Mouse (Mus musculus): ENCODE measurements at regions not wholly inside any gene's neighbourhood (a gene's known extent, or its start where the extent isn't known, plus 50 kb on each side); places are given as distances from the start of the nearest gene placed in this dataset.

DNA sequence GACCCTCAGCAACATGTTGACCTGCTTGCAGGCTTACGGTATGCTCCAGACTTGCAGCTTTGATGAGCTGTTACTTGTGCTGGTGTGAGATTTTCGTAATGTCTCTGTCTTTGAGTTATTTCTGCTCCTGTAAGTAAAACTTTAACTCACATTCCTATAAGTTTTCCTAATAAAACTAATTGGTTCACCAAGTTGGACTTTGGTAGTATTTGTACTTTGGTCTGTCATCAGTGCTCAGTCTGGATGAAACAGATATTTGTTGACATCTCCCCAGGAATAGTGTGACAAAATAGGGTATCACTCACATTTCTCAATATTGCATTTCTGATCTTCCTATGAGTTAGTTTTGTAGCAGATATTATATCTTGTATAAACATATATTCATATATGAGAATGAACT lies 313.3 kb downstream of the Zfp619 start:
- H3K9me3 ChIP-seq, result no peaks in the 10 kb centered on the region
- peaks cover 12% of the 10 kb centered on the region for H3K27me3 ChIP-seq
- WGBS, result 90% methylated on average over 2 of the region's 2 CpGs
- no peak for ATAC-seq (ENCODE audit: low FRiP score, low read depth)
- no peak overlapping the region for H3K4me3 ChIP-seq
- no peak overlapping the region for H3K9ac ChIP-seq (replicated peaks)
- H3K4me2 ChIP-seq (replicated peaks), result no peak overlapping the region
- no peak overlapping the region for H3K27ac ChIP-seq (replicated peaks)
- H3K4me1 ChIP-seq, result no peaks in the 10 kb centered on the region
- H3K36me3 ChIP-seq, result no peaks in the 10 kb centered on the region

DNA sequence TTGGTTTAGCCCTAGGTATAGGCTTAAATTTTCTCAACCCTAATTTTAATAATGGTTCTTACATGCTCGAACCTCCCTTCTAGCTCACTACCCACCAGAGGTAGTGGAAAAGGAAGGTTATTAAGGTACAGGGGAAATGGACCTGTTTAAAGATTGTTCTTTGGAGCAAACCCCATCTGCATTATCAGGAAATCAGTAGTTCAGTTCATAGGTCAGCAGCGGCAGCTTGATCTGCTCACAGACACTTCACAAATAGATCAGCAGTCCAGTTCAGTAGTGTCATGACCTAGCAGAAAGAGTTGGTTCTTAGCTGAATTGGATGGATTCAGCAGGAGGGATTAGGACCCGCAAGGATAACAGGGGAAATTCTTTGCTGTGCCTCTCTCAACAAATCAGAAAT lies 324.4 kb downstream of the Zfp619 start:
- WGBS, result 77% methylated on average over 3 of the region's 3 CpGs
- no peaks in the 10 kb centered on the region for H3K9me3 ChIP-seq
- H3K27ac ChIP-seq (replicated peaks), result no peak overlapping the region
- no peak overlapping the region for H3K9ac ChIP-seq (replicated peaks)
- H3K4me3 ChIP-seq, result no peak overlapping the region
- H3K4me2 ChIP-seq (replicated peaks), result no peak overlapping the region
- ATAC-seq (ENCODE audit: low FRiP score, low read depth), result no peak
- H3K4me1 ChIP-seq, result no peaks in the 10 kb centered on the region
- H3K27me3 ChIP-seq, result no peaks in the 10 kb centered on the region
- no peaks in the 10 kb centered on the region for H3K36me3 ChIP-seq

DNA sequence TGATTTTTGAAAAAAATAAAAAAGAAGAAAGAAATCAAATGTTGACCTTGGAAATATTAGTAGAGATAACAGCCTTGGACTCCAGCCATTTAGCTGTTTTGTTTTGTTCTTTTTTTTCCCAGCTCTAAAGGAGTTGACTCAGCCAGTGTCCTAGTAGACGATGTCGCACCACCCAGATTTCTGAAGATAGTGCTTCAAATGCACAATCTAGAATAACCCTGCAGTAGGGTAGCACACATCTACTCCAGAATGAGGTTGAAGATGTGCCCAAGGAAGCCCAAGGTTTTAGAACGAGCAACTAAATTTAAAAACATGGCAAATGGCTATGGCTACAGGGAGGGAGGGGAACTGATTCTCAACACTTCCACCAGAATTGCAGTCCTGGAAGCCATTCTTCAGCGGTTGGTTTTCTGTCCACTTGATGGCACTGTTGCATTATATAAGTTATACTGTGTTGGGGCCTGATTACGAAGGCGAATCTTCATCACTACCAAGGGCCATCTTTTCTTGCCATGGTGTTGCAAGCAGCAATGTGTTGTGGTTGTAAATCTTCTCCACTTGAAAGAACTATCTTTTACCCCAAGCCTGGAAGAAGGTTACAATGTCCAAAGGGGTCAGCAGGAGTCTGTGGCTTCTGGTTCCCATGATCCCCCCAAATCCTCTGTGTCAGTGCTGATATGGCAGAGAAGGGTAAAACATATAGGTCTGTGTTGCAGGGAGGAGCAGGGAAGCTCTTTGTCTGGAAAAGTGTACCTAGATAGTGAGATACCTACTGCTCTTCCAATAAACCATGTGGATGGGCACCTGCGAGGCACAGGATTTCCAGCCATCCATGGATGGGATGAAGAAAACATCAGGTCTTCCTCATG lies 330.6 kb downstream of the Zfp619 start:
- Histone ChIP-seq H3K4me2 (replicated peaks) (no peak overlapping the region), H3K4me1 (no peaks in the 10 kb centered on the region), H3K9me3 (no peaks in the 10 kb centered on the region), H3K36me3 (no peaks in the 10 kb centered on the region), H3K27me3 (no peaks in the 10 kb centered on the region; the same call in 1 of the 2 replicates), H3K4me3 (no peak overlapping the region), H3K27ac (replicated peaks) (no peak overlapping the region), H3K9ac (replicated peaks) (no peak overlapping the region)
- 49% methylated on average over 7 of the region's 7 CpGs for WGBS
- ATAC-seq (ENCODE audit: low FRiP score, low read depth), result peak; percentile 76

DNA sequence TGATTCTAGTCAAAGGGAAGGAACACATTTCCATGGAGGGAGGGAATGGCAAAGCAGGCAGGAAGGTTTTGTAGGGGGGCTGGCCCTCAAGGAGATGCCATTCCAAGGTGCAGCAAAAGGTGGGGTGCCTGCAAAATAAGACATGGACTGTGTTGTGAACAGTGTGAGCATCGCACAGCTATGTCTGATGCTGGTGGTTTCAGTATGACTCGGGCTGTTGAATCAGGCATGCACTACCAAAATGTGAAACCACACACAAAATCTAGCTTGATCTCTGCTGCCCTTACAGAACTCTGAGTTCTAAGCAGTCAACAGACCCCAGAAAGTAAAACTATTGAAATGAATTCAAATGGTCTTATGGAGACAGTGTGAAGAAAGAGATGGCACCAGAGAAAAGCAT lies 339.7 kb downstream of the Zfp619 start:
- Histone ChIP-seq H3K36me3 (no peaks in the 10 kb centered on the region), H3K27ac (replicated peaks) (no peak overlapping the region), H3K9ac (replicated peaks) (no peak overlapping the region), H3K4me3 (no peak overlapping the region), H3K4me2 (replicated peaks) (no peak overlapping the region), H3K27me3 (no peaks in the 10 kb centered on the region), H3K9me3 (no peaks in the 10 kb centered on the region), H3K4me1 (no peaks in the 10 kb centered on the region)
- no peak for ATAC-seq (ENCODE audit: low FRiP score, low read depth)
- 95% methylated on average over 2 of the region's 2 CpGs for WGBS

DNA sequence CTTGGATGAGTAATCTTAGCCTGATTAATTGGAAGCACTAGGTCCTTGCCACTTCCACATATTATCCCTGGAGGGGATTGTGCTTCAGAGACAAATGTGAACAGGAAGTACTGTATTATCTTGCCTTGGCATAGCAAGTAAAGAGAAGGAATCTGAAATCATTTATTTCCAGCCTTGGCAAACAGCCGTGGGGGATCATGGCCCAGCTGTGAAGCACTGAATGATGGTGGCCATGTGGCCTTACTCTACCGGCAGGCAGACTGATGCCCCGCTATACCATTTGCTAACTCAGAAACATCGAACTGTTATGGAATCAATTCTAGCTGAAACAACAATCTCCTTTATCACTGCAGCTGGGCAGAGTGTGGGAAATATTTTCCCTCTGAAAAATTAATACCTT lies 345.3 kb downstream of the Zfp619 start:
- H3K9ac ChIP-seq (replicated peaks), result no peak overlapping the region
- H3K27ac ChIP-seq (replicated peaks), result no peak overlapping the region
- no peaks in the 10 kb centered on the region for H3K27me3 ChIP-seq
- WGBS, result 88% methylated on average over 4 of the region's 4 CpGs
- ATAC-seq (ENCODE audit: low FRiP score, low read depth), result no peak
- H3K4me2 ChIP-seq (replicated peaks), result no peak overlapping the region
- H3K4me3 ChIP-seq, result no peak overlapping the region
- H3K9me3 ChIP-seq, result no peaks in the 10 kb centered on the region
- H3K36me3 ChIP-seq, result no peaks in the 10 kb centered on the region
- H3K4me1 ChIP-seq, result no peaks in the 10 kb centered on the region

DNA sequence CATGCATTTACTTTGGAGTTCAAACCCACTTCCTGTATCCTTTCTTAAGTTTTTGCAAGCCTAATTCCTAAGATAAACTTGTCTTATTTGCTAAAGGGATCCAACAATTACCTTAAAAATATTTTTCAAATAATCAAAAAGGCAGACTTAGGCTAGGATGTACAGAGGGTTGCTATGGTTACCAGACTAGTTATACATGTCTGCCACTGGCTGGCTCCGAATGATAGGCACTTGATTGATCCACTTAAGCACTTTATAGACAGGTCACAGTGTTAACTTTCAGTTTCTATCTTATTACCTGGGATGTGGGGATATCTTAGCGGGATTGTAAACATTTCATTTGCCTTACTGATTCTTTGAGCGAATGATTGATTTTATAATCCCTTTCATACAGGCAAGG lies 346.6 kb downstream of the Zfp619 start:
- Histone ChIP-seq H3K27me3 (no peaks in the 10 kb centered on the region), H3K9ac (replicated peaks) (no peak overlapping the region), H3K36me3 (no peaks in the 10 kb centered on the region), H3K4me3 (no peak overlapping the region), H3K27ac (replicated peaks) (no peak overlapping the region), H3K4me2 (replicated peaks) (no peak overlapping the region), H3K9me3 (no peaks in the 10 kb centered on the region), H3K4me1 (no peaks in the 10 kb centered on the region)
- 73% methylated on average over 3 of the region's 3 CpGs for WGBS
- ATAC-seq (ENCODE audit: low FRiP score, low read depth), result no peak

DNA sequence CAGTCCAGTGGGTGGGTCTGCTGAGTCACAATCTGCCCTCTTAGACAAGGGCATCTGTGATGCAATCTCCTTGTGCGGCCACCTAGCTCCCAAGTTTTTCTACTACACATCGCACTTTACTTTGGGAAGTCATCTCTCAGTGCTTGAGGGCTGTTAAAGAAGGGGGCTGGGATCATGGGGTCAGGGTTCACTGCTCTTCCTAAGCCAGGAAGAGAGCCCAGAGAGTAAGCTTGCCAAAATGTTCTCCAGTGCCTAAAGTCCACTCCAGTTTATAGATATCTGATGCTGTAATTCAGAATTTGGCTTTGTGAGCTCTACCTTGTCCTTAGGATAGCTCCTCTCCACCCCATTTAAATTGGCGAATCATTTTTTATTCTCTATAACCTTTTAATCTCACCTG lies 347.2 kb downstream of the Zfp619 start:
- WGBS, result 76% methylated on average over 3 of the region's 3 CpGs
- Histone ChIP-seq H3K4me1 (no peaks in the 10 kb centered on the region), H3K27ac (replicated peaks) (no peak overlapping the region), H3K4me2 (replicated peaks) (no peak overlapping the region), H3K27me3 (no peaks in the 10 kb centered on the region), H3K36me3 (no peaks in the 10 kb centered on the region), H3K9ac (replicated peaks) (no peak overlapping the region), H3K9me3 (no peaks in the 10 kb centered on the region), H3K4me3 (no peak overlapping the region)
- no peak for ATAC-seq (ENCODE audit: low FRiP score, low read depth)

DNA sequence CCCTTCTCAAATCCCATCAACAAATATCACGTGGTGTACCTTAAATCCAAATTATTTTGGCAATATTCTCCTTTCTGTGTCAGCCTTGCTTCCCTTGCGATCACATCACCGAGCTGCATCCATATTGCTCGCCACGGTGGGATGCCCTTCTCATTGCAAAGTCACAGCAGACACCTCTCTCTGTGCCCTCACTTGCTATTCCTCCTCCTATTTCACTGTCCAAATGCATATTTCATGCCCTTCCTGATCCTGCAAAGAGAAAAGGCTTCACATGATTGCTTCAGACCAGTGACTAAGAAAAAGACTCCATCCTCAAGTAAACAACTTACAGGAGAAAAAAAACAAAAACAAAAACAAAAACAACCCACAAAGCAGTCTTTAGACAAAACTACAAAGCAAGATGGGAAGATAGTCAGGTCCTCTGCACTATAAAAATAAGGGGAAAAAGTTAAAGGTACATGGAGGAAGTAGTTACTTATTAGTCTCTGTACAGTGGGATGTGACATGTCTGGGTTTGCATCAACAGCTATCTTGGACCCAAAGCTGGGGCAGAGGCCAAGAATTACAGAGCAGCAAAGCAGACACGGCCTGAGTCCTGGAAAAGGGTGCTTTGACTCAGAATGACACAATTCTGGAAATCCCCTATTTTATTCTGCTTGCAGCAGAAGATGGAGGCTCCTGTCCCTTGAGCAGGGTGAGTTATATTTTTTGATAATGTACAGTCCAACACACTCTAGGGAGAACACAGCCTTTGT lies 349.3 kb downstream of the Zfp619 start:
- H3K27ac ChIP-seq (replicated peaks), result no peak overlapping the region
- H3K9me3 ChIP-seq, result no peaks in the 10 kb centered on the region
- no peaks in the 10 kb centered on the region for H3K36me3 ChIP-seq
- ATAC-seq (ENCODE audit: low FRiP score, low read depth), result no peak
- no peaks in the 10 kb centered on the region for H3K4me1 ChIP-seq
- no peaks in the 10 kb centered on the region for H3K27me3 ChIP-seq
- H3K9ac ChIP-seq (replicated peaks), result no peak overlapping the region
- no peak overlapping the region for H3K4me2 ChIP-seq (replicated peaks)
- no peak overlapping the region for H3K4me3 ChIP-seq
- WGBS, result 70% methylated on average over 6 of the region's 6 CpGs

DNA sequence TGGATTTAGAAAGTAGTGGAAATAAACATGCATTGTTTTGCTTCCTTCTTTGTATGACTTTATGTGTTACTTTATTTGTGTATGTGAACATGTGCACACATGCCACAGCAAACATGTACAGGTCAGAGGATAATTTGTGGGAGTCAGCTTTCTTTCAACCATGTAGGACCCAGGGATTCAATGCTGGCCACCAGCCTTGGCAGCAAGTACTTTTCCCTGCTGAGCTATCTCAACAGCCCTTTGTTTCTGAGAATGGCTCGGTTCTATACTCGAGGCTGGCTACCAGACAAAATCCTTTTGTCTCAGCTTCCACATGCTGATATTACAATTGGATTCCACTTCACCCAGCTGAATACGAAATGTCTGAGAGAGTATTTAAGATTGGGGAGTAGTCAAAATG lies 349.9 kb downstream of the Zfp619 start:
- no peaks in the 10 kb centered on the region for H3K4me1 ChIP-seq
- no peaks in the 10 kb centered on the region for H3K27me3 ChIP-seq
- no peak overlapping the region for H3K9ac ChIP-seq (replicated peaks)
- no peaks in the 10 kb centered on the region for H3K9me3 ChIP-seq
- no peak overlapping the region for H3K4me3 ChIP-seq
- ATAC-seq (ENCODE audit: low FRiP score, low read depth), result no peak
- H3K4me2 ChIP-seq (replicated peaks), result no peak overlapping the region
- H3K27ac ChIP-seq (replicated peaks), result no peak overlapping the region
- H3K36me3 ChIP-seq, result no peaks in the 10 kb centered on the region
- 3% methylated on average over 3 of the region's 3 CpGs for WGBS

DNA sequence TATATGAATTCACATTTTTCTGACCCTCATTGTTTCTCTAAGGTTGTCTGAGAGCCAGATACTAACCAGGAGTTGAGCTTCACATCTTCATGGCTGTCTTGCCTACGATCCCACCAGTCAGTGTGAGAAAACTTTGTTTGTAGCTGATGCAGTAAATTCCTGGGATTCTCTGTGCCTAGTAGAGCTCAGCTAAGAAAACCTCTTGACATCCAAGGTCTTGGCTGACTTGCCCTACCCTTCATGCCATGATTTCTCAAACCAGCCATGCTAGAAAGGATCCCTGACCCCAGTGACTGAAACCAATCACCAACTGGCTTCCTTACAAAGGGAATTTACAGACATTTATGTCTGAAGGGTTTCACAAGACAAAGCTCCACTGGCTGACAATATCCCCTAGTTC lies 364.5 kb downstream of the Zfp619 start:
- 92% methylated on average over 1 of the region's 1 CpGs for WGBS
- Histone ChIP-seq H3K4me2 (replicated peaks) (no peak overlapping the region), H3K27ac (replicated peaks) (no peak overlapping the region), H3K36me3 (no peaks in the 10 kb centered on the region), H3K9ac (replicated peaks) (no peak overlapping the region), H3K4me1 (no peaks in the 10 kb centered on the region), H3K4me3 (no peak overlapping the region), H3K27me3 (no peaks in the 10 kb centered on the region), H3K9me3 (no peaks in the 10 kb centered on the region)
- ATAC-seq (ENCODE audit: low FRiP score, low read depth), result no peak

DNA sequence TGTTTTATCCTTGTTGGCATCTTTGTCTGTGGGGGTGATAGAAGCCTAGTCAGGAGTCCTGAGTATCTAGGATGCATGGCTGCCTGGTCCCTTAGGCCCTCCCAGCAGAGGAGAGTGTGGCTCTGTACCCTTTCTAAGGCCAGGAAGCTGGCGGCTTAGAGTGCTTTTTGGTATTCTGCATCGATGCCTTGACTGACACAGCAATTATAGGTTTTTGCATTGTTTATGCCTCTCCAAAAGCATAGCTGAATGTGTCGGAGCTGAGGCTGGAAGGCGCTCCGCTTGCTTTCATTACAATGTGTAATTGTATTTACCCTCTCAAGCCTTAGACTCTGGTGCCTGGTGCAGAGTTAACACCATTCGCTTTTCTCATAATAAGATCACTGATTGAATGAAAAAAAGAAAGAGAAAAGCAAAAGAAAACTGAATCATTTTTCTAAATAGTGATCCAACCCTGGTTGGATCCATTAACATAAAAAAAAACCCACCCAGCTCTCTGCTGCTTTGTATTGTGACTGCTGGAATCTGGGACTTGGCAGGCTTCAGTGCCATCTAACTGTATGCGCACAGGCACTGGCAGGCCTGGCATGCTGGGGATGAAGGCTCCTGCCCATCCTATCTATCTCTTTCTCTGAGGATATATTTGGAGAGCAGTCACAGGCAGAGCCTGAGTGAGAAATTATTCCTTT lies 376.8 kb downstream of the Zfp619 start:
- Histone ChIP-seq H3K9me3 (no peaks in the 10 kb centered on the region), H3K4me1 (no peaks in the 10 kb centered on the region), H3K27me3 (no peaks in the 10 kb centered on the region), H3K4me3 (no peak overlapping the region), H3K36me3 (no peaks in the 10 kb centered on the region), H3K27ac (replicated peaks) (no peak overlapping the region), H3K4me2 (replicated peaks) (no peak overlapping the region), H3K9ac (replicated peaks) (no peak overlapping the region)
- 52% methylated on average over 7 of the region's 7 CpGs for WGBS
- ATAC-seq (ENCODE audit: low FRiP score, low read depth), result peak; percentile 68; the same call in 1 of the 2 replicates

DNA sequence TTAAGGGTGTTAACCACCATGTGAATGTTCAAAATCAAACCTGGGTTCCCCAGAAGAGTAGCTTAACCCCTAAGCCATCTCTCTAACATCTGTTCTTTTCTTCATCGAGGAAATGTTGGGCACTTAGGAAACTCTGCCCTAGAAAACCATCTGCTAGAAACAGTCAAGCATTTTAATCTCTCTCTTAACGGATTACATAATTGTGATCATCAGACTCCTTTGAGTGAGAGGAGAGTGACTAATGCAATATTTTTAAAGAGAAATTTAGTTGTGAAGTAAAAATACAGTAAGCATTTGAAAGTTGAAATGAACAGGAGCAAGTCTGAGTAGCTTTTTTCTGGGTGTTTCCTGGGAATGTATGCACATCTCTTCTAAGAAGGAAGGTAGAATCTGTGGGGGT lies 379.4 kb downstream of the Zfp619 start:
- 77% methylated on average over 2 of the region's 2 CpGs for WGBS
- H3K27me3 ChIP-seq, result no peaks in the 10 kb centered on the region
- H3K9ac ChIP-seq (replicated peaks), result no peak overlapping the region
- no peaks in the 10 kb centered on the region for H3K9me3 ChIP-seq
- H3K4me2 ChIP-seq (replicated peaks), result no peak overlapping the region
- no peaks in the 10 kb centered on the region for H3K4me1 ChIP-seq
- no peak for ATAC-seq (ENCODE audit: low FRiP score, low read depth)
- H3K36me3 ChIP-seq, result no peaks in the 10 kb centered on the region
- no peak overlapping the region for H3K4me3 ChIP-seq
- no peak overlapping the region for H3K27ac ChIP-seq (replicated peaks)

All from midbrain, embryonic 12.5 days (tissue).